Mouse (Mus musculus) megakaryocyte, embryonic 14.5 days (primary cell): ENCODE data around the gene Syne3. TPM values are rescaled to one million over a fixed set of nuclear protein-coding genes. Genes with fewer than 3 reads are reported as not detected.

Experiments used
- H3K27me3 ChIP-seq: replicated peaks from 2 replicates; pipeline ENCODE3; 2012; ENCODE audit warnings: inconsistent platforms
- H3K36me3 ChIP-seq: replicated peaks from 2 replicates; pipeline ENCODE3; 2012; ENCODE audit warnings: low read length, inconsistent platforms, mixed read lengths
- H3K4me1 ChIP-seq: 2 replicates; pipeline ENCODE4 v1.6.1; 2012; ENCODE audit warnings: inconsistent platforms
- H3K4me3 ChIP-seq: replicated peaks from 2 replicates; pipeline ENCODE3; 2012; ENCODE audit warnings: moderate library complexity, mild to moderate bottlenecking, inconsistent platforms
- H3K9me3 ChIP-seq: 2 replicates; pipeline ENCODE4 v1.6.1; 2012; ENCODE audit warnings: inconsistent platforms
- FLI1 ChIP-seq: IDR thresholded peaks from 2 replicates; pipeline ENCODE4 v1.6.1; 2012; ENCODE audit warnings: low read length, inconsistent platforms, mixed read lengths
- GATA1 ChIP-seq: IDR thresholded peaks from 3 replicates; pipeline ENCODE4 v1.6.1; 2012; ENCODE audit warnings: mixed read lengths, low read length, inconsistent platforms, borderline replicate concordance
- polyA plus RNA-seq: library from polyadenylated mRNA; stranded (reverse); fragments of >175 nt; gene quantifications from 2 replicates; pipeline ENCODE4 v1.2.3, GENCODE M21; 2012; ENCODE audit warnings: low replicate concordance; ENCODE audit not compliant: insufficient read depth

Syne3 gene
- polyA plus RNA-seq, 1 experiment: 6.8 TPM

GRCm38 (mm10) chr12:104902392-104903053, 107.1 kb downstream of the Syne3 start:
- peaks cover 20% of the 10 kb centered on the region for H3K9me3 ChIP-seq
- H3K4me3 ChIP-seq: no peak overlapping the region
- TF ChIP-seq GATA1: no peak
- no peak for TF ChIP-seq FLI1
- no peaks in the 10 kb centered on the region for H3K36me3 ChIP-seq
- H3K4me1 ChIP-seq: no peaks in the 10 kb centered on the region
- peaks cover 16% of the 10 kb centered on the region for H3K27me3 ChIP-seq

- Histone ChIP-seq H3K36me3 (no peaks in the 10 kb centered on the region), H3K9me3 (0 out of 2 replicates have a peak, but pooled peaks cover 10% of the 10 kb centered on the region), H3K4me3 (no peak overlapping the region), H3K4me1 (no peaks in the 10 kb centered on the region), H3K27me3 (peaks cover 19% of the 10 kb centered on the region)
- TF ChIP-seq GATA1 (no peak), FLI1 (no peak)
These were observed 108.3 kb downstream of the Syne3 start for GRCm38 (mm10) chr12:104901320-104901719.

DNA sequence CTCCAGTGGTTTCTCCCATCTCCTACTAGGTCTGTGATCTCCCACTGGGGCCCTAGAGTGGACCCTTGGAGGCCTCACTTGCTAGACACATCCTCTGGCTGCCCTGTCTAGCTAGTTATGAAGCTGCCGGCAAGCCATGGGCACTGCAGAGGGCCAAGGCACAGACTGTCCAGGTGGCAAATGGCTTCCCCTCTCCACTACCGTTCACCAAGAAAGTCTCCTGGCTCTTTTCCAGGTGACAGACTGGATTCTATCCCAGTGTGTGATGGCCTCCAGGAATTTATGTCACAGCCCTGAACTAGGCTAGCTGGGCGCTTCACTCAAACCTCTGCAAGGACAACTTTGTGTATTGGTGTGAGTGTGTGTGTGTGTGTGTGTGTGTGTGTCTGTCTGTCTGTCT, 109.8 kb downstream of the Syne3 start:
- no peak overlapping the region for H3K4me3 ChIP-seq
- no peaks in the 10 kb centered on the region for H3K9me3 ChIP-seq
- peaks cover 17% of the 10 kb centered on the region for H3K27me3 ChIP-seq
- no peaks in the 10 kb centered on the region for H3K4me1 ChIP-seq
- TF ChIP-seq FLI1 (no peak), GATA1 (no peak)
- no peaks in the 10 kb centered on the region for H3K36me3 ChIP-seq

DNA sequence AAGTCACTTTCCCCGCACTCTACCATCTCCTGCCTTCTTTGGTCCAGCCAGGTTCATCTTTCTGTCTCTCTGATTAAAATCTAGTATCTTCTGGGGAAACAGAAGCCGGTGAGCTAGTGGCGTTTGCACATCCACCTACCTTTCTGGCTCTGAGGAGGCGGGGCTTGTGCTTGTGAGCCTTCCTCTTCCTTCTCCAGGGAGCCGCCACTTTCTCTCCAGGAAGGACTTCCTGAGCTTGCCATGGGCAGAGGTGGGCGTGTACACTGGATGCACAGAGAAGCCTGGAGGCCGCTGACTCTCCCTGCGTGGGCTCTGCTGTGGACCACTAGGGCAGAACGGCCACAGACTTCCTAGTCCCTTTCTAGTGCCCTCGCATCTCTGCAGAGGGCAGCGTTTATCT, 110.4 kb downstream of the Syne3 start:
- no peak for TF ChIP-seq FLI1
- no peak for TF ChIP-seq GATA1
- no peaks in the 10 kb centered on the region for H3K4me1 ChIP-seq
- no peaks in the 10 kb centered on the region for H3K36me3 ChIP-seq
- peaks cover 3% of the 10 kb centered on the region for H3K9me3 ChIP-seq
- peaks cover 20% of the 10 kb centered on the region for H3K27me3 ChIP-seq
- H3K4me3 ChIP-seq: no peak overlapping the region

- TF ChIP-seq GATA1 (no peak), FLI1 (no peak)
- no peaks in the 10 kb centered on the region for H3K4me1 ChIP-seq
- peaks cover 18% of the 10 kb centered on the region for H3K27me3 ChIP-seq
- peaks cover 7% of the 10 kb centered on the region for H3K9me3 ChIP-seq
- no peaks in the 10 kb centered on the region for H3K36me3 ChIP-seq
- no peak overlapping the region for H3K4me3 ChIP-seq
These were observed 110.9 kb downstream of the Syne3 start for GRCm38 (mm10) chr12:104898718-104899117.

DNA sequence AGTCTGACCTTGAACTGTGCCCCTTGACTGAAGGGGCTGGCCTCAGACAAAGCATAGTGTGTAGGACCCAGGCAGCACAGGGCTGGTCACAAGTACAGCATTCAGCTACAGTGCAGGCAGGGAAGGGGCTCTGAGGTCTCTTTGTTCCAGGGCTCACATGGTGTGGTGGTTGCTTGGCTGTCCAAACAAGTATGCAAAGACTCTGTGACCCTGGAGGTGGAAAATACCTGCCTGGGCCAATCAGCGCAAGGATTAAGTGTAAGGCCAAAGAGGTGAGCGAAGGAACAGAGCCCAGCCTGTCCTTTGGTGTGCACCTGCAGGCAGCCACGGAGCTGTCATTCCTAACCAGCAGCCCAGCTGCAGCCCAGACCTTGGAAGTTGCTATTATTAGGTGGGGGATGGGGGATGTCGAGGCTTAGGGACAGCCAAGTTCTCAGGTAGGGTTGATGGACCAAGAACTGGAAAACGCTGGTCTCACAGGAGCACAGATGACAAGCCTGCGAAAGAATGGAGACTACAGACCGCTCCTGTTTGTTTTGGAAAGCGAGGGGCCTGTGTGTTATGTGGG, 112.5 kb downstream of the Syne3 start:
- no peaks in the 10 kb centered on the region for H3K4me1 ChIP-seq
- H3K9me3 ChIP-seq: peaks cover 19% of the 10 kb centered on the region
- no peaks in the 10 kb centered on the region for H3K36me3 ChIP-seq
- H3K27me3 ChIP-seq: peaks cover 14% of the 10 kb centered on the region
- TF ChIP-seq FLI1 (no peak), GATA1 (no peak)
- H3K4me3 ChIP-seq: no peak overlapping the region

DNA sequence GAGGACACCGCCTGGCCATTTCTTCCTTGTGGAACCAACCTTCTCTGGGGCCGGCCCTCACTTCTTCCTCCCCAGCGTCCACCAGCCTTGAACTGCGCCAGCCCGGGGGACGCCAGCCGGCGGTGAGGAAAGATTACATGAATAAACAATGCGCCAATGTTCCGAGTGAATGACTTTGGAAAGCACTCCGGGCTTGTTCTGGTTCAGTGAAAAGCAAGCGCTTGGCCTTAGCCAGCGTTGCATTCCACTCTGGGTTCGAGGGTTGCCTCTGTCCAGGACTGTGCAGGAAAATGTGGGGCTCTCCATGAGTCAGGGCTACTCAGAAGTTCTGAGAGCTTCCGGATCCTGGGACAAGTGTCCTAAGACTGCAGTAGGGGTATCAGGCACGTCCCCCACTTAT, 113.0 kb downstream of the Syne3 start:
- Histone ChIP-seq H3K27me3 (peaks cover 14% of the 10 kb centered on the region), H3K36me3 (no peaks in the 10 kb centered on the region), H3K4me1 (no peaks in the 10 kb centered on the region), H3K9me3 (peaks cover 24% of the 10 kb centered on the region), H3K4me3 (no peak overlapping the region)
- TF ChIP-seq FLI1: no peak
- TF ChIP-seq GATA1: no peak

DNA sequence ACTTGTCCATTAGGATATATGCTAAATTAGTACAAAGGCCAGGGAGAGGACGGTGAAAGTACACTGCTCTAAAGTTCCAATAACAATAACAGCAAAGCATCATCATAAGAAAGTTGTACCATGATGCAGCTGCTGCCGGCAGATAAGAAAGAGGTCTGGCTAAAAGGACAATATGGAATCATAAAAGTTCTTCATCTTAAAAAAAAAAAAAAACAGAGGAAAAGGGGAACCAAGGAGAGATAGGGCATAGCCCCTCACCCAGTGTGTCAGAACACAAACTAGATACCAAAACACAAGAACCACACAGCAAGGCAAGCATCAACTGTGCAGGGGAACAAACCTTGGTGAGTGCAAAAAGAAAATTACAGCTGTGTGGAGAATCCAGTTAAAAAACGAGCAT, 117.4 kb downstream of the Syne3 start:
- Histone ChIP-seq H3K9me3 (peaks cover 31% of the 10 kb centered on the region), H3K36me3 (no peaks in the 10 kb centered on the region)
- TF ChIP-seq GATA1 (no peak), FLI1 (no peak)

GRCm38 (mm10) chr12:104890066-104890465, 119.5 kb downstream of the Syne3 start:
- TF ChIP-seq GATA1: no peak
- no peak for TF ChIP-seq FLI1
- Histone ChIP-seq H3K9me3 (peaks cover 39% of the 10 kb centered on the region), H3K4me1 (no peaks in the 10 kb centered on the region), H3K4me3 (no peak overlapping the region), H3K27me3 (peaks cover 9% of the 10 kb centered on the region), H3K36me3 (no peaks in the 10 kb centered on the region)

More for the DNA sequence above, 117.4 kb downstream of the Syne3 start:
- H3K4me3 ChIP-seq: no peak overlapping the region
- H3K4me1 ChIP-seq: no peaks in the 10 kb centered on the region
- peaks cover 14% of the 10 kb centered on the region for H3K27me3 ChIP-seq

GRCm38 (mm10) chr12:104886104-104886503, 123.5 kb downstream of the Syne3 start:
- Histone ChIP-seq H3K9me3 (peaks cover 17% of the 10 kb centered on the region), H3K4me3 (no peak overlapping the region), H3K4me1 (no peaks in the 10 kb centered on the region), H3K27me3 (peaks cover 6% of the 10 kb centered on the region), H3K36me3 (no peaks in the 10 kb centered on the region)
- TF ChIP-seq GATA1 (no peak), FLI1 (no peak)

- TF ChIP-seq FLI1 (no peak), GATA1 (no peak)
- Histone ChIP-seq H3K4me3 (no peak overlapping the region), H3K9me3 (peaks cover 39% of the 10 kb centered on the region), H3K27me3 (peaks cover 8% of the 10 kb centered on the region), H3K36me3 (no peaks in the 10 kb centered on the region), H3K4me1 (no peaks in the 10 kb centered on the region)
These were observed 127.1 kb downstream of the Syne3 start for GRCm38 (mm10) chr12:104882533-104882932.
